Mouse (Mus musculus) right cerebral cortex, adult 18-20 months (tissue): ENCODE results near the gene Paqr6.

Experiments used
- DNase-seq: peaks from one replicate; pipeline ENCODE4 v3.0.0; 2022; ENCODE audit warnings: mixed read lengths

The Paqr6 gene

GRCm38 (mm10) chr3:88412636-88413035 lies 48.3 kb downstream of the Paqr6 start:
- no peak for DNase-seq

DNA sequence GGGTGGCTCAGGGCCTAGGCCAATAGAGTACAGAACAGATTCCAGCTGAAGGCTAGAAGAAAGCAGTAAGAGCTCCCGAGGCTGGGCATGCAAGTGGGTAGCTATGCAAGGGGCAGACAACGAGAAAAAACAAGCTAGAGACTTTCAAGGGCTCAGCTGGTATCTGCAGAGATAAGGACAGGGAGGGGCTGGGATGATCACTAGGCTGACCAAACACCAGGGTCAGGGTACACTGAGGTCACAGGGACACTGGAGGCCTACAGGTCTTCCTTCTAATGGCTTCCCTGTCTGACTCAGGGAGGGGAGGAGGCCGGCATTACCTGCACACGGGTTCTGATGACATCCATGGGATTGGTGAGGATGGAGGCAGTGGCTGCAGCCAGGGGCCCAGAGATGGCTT lies 51.3 kb downstream of the Paqr6 start:
- DNase-seq, result no peak

GRCm38 (mm10) chr3:88418016-88418415 lies 53.6 kb downstream of the Paqr6 start:
- DNase-seq, result no peak
